Mouse (Mus musculus) forebrain, embryonic 16.5 days (tissue): Measurements from ENCODE around the gene Churc1. TPM values are rescaled to one million over a fixed set of nuclear protein-coding genes. Genes with fewer than 3 reads are reported as not detected.

ENCODE experiments used
- ATAC-seq: fragments of 200-750 bp; cut with Nextera tagmentation; 2 replicates; pipeline ENCODE4 v1.8.0; 2017; ENCODE audit warnings: mild to moderate bottlenecking, moderate library complexity
- H3K27ac ChIP-seq: fragments of 300-500 bp; sonication (generic); 2 replicates; pipeline ENCODE4 v1.5.1; 2014; ENCODE audit warnings: low read length, control low read depth
- H3K27me3 ChIP-seq: fragments of 300-500 bp; sonication (generic); replicated peaks from 2 replicates; pipeline ENCODE4 v1.6.1; 2014; ENCODE audit warnings: low read length; ENCODE audit not compliant: control insufficient read depth, insufficient read depth
- H3K36me3 ChIP-seq: fragments of 300-500 bp; sonication (generic); 2 replicates; pipeline ENCODE4 v1.6.1; 2014; ENCODE audit not compliant: control insufficient read depth, insufficient read depth
- H3K4me1 ChIP-seq: fragments of 300-500 bp; sonication (generic); replicated peaks from 2 replicates; pipeline ENCODE4 v1.6.1; 2014; ENCODE audit warnings: low read length; ENCODE audit not compliant: control insufficient read depth, insufficient read depth
- H3K4me2 ChIP-seq: fragments of 300-500 bp; sonication (generic); 2 replicates; pipeline ENCODE4 v1.6.1; 2014; ENCODE audit warnings: mild to moderate bottlenecking, low read length, control low read depth
- H3K4me3 ChIP-seq: fragments of 300-500 bp; sonication (generic); replicated peaks from 2 replicates; pipeline ENCODE4 v1.5.1; 2014; ENCODE audit warnings: mild to moderate bottlenecking, low read length, control low read depth
- H3K9ac ChIP-seq: fragments of 300-500 bp; sonication (generic); replicated peaks from 2 replicates; pipeline ENCODE4 v1.6.1; 2014; ENCODE audit warnings: low read depth, low read length, control low read depth
- H3K9me3 ChIP-seq: fragments of 300-500 bp; sonication (generic); 2 replicates; pipeline ENCODE4 v1.6.1; 2016; ENCODE audit warnings: low read length; ENCODE audit not compliant: control insufficient read depth
- WGBS: fragments of 180-500 bp; shearing (Covaris S2); extraction: QIAGEN DNeasy Blood & Tissue Kit; methylation state at CpG from one replicate; pipeline ENCODE4 v1.1.7; 2014; 5-methylcytosine and 5-hydroxymethylcytosine counted together
- polyA plus RNA-seq: library from polyadenylated mRNA; unstranded; fragments of >200 nt; fragmentation: Nextera tagmentation; extraction: Ambion mirVana; gene quantifications from 2 replicates; pipeline ENCODE4 v1.2.1, GENCODE M21; 2015

The Churc1 gene
- polyA plus RNA-seq, 1 experiment from 2014 or later, result 129 TPM

DNA sequence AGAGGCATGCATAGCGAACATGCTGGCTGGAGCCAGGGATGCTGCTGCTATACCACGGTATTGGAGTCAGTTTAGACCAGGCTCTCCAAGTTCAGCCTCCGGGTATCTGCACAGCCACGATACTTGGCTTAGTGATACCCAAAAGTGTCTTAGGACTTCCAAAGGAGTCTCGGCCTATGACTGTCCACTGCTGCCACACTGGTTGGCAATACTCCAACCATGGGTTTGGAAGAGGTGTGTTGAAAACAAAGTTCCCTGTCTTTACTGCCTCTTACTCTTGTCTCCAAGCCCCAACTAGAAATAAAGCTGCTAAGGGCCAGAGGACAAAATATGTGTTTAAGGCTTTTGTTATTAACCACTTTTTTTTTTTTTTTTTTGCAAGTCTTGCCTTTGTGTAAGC, 45.2 kb downstream of the Churc1 start:
- Histone ChIP-seq H3K36me3 (no peaks in the 10 kb centered on the region), H3K27ac (no peak overlapping the region), H3K4me2 (no peak overlapping the region), H3K9me3 (no peaks in the 10 kb centered on the region), H3K4me1 (no peaks in the 10 kb centered on the region), H3K4me3 (no peak overlapping the region), H3K9ac (no peak overlapping the region), H3K27me3 (no peaks in the 10 kb centered on the region)
- 92% methylated on average over 5 of the region's 5 CpGs for WGBS
- no peak for ATAC-seq

DNA sequence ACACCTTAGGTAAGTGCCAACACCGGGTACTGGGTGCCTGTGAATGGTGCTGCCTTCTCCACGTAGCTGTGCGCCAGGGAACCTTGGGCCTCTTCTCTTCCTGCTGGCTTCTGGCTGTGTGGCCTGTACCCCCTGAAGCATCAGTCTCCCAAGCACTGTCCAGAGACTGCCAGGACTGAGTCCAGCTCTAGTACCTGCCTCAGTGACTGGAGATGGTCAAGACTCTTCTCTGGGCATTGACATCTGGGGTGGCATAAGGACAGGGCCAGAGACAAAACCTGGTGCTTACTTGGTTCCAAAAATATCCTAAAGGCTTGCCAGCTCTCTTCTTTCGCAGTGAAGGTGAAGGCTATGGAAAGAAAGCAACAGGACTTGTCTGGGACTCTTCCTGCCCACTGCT, 45.7 kb downstream of the Churc1 start:
- no peaks in the 10 kb centered on the region for H3K36me3 ChIP-seq
- H3K4me1 ChIP-seq, result no peaks in the 10 kb centered on the region
- H3K9ac ChIP-seq, result no peak overlapping the region
- no peak overlapping the region for H3K4me2 ChIP-seq
- no peak overlapping the region for H3K27ac ChIP-seq
- H3K9me3 ChIP-seq, result no peaks in the 10 kb centered on the region
- WGBS, result 90% methylated on average over 4 of the region's 4 CpGs
- ATAC-seq, result no peak
- no peak overlapping the region for H3K4me3 ChIP-seq
- H3K27me3 ChIP-seq, result no peaks in the 10 kb centered on the region

DNA sequence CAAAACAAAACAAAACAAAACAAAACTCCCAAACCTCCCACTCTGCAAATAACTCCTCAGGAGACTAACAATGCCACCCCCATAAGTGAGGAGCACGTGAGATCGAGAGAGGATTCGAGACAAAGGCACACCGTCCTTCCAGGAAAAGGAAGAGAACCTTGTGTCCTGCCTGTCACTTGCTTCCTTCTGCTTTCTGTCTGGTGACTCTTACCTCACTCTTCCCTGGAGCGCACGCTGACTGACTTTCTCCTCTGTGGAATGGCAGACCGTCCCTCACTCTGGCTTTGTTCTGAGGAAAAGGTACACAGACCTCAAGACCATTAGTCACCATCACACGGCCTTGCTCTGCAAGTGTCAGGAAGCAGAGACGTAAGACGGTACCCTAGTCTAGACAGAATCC, 48.2 kb downstream of the Churc1 start:
- H3K9ac ChIP-seq, result no peak overlapping the region
- H3K4me3 ChIP-seq, result no peak overlapping the region
- H3K4me2 ChIP-seq, result no peak overlapping the region
- WGBS, result 84% methylated on average over 10 of the region's 10 CpGs
- no peaks in the 10 kb centered on the region for H3K36me3 ChIP-seq
- no peak overlapping the region for H3K27ac ChIP-seq
- H3K9me3 ChIP-seq, result no peaks in the 10 kb centered on the region
- no peaks in the 10 kb centered on the region for H3K27me3 ChIP-seq
- ATAC-seq, result no peak
- no peaks in the 10 kb centered on the region; the same call in 1 of the 2 replicates for H3K4me1 ChIP-seq

DNA sequence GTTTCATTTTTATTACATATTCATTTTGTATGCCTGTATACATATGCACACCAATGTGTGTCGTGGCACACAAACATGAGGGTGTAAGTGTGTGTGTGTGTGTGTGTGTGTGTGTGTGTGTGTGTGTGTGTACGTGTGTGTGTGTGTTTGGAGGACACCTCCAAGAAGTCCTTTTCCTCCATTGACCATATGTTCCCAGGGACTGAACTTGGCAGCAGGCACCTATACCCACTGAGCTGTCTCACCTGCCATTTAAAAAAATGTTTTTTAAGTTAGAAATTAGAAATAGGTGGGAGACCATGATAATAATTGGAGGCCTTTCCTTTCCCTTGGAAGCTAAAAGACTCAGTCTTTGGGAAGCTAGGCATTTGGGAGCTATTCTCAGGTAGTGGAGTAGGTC, 48.8 kb downstream of the Churc1 start:
- no peak overlapping the region for H3K27ac ChIP-seq
- 78% methylated on average over 2 of the region's 2 CpGs for WGBS
- H3K9ac ChIP-seq, result no peak overlapping the region
- no peak overlapping the region for H3K4me3 ChIP-seq
- ATAC-seq, result no peak
- no peaks in the 10 kb centered on the region for H3K27me3 ChIP-seq
- no peaks in the 10 kb centered on the region for H3K9me3 ChIP-seq
- no peaks in the 10 kb centered on the region; the same call in 1 of the 2 replicates for H3K4me1 ChIP-seq
- H3K36me3 ChIP-seq, result no peaks in the 10 kb centered on the region
- H3K4me2 ChIP-seq, result no peak overlapping the region

DNA sequence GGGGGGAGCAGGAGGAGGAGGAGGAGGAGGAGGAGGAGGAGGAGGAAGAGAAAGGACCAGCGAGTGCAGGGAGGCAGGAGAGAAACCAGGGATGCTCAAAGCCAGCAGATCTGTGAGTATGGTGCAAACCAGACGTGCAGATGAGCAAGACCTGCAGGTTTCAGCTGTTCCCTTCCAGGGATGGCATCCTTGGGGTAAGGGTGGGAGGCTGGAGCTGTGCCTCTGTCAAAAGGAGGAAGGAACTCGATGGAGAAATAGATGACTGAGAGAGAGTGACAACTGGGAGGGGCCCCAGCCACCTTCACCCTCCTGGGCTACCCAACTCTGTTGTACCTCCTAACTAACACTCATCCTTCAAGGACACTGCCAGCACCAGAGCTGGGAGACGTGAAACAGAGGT, 51.4 kb downstream of the Churc1 start:
- H3K4me3 ChIP-seq, result no peak overlapping the region
- H3K27ac ChIP-seq, result no peak overlapping the region
- WGBS, result 58% methylated on average over 4 of the region's 4 CpGs
- H3K27me3 ChIP-seq, result no peaks in the 10 kb centered on the region
- no peaks in the 10 kb centered on the region for H3K36me3 ChIP-seq
- peaks cover 11% of the 10 kb centered on the region for H3K4me1 ChIP-seq
- H3K4me2 ChIP-seq, result no peak overlapping the region
- no peak for ATAC-seq
- H3K9ac ChIP-seq, result no peak overlapping the region
- no peaks in the 10 kb centered on the region for H3K9me3 ChIP-seq

DNA sequence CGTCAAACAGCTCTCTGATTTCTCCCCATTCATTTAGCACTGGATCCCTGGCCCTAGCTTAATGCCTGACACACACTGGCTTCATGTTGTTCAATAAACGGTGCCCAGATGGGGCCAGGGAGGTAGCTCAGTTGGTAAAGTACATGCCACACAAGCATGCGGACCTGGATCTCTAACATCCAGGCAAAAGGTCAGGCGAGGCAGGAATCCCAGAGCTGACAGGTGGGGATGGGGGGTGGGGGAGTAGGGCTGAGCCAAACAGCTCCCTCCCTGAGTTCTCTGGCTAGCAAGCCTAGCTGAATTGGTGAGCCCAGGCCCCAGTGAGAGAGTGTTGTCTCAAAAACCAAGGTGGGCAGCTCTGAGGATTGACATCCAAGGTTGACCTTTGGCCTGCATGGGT, 51.8 kb downstream of the Churc1 start:
- Histone ChIP-seq H3K4me1 (peaks cover 12% of the 10 kb centered on the region), H3K4me3 (no peak overlapping the region), H3K9ac (no peak overlapping the region), H3K27ac (no peak overlapping the region), H3K4me2 (no peak overlapping the region), H3K36me3 (no peaks in the 10 kb centered on the region), H3K27me3 (no peaks in the 10 kb centered on the region), H3K9me3 (no peaks in the 10 kb centered on the region)
- ATAC-seq, result no peak
- WGBS, result 56% methylated on average over 4 of the region's 4 CpGs

DNA sequence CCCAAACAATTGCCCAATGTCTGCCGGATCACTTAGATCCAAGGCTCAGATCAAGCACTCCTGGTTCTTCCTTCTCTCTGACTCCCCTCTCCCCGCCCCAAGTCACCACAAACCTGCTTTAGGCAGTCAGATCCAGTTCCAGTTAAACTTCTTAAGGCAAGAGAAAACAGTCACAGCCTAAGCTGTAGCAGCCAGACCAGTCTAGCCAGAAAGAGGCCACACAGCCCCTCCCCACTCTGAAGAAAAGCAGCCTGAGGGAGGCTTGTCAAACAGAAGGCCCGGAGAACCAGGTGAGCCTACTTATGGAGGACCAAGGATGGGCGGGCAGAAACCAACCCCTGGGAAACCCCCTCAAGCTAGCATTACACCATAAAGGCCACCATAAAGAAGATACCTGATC, 52.8 kb downstream of the Churc1 start:
- no peak overlapping the region for H3K27ac ChIP-seq

DNA sequence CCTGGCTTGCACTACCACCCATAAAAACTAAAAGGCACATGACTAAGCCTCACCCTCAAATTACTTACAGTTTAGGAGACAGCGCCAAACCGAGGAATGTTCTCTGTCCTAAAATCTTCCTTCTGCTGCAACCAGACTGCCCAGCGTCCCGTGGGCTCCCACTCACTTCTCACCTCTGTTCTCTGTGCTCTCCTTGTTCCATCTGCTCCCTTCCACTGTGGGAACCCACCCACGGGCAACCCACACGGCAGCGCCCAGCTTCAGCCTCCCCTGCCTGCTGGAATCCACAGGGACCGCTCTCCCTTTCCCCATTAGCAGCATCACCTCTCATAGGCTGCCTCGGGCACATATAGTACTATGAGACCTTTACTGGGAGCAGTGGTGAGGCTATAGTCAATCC, 53.6 kb downstream of the Churc1 start:
- Histone ChIP-seq H3K9me3 (no peaks in the 10 kb centered on the region), H3K9ac (no peak overlapping the region), H3K36me3 (no peaks in the 10 kb centered on the region), H3K4me2 (no peak overlapping the region), H3K4me3 (no peak overlapping the region), H3K27me3 (no peaks in the 10 kb centered on the region; the same call in 1 of the 2 replicates), H3K27ac (no peak overlapping the region), H3K4me1 (peaks cover 16% of the 10 kb centered on the region)
- ATAC-seq, result no peak
- 94% methylated on average over 9 of the region's 9 CpGs for WGBS

More for the DNA sequence above, 52.8 kb downstream of the Churc1 start:
- no peak overlapping the region for H3K4me2 ChIP-seq
- H3K9ac ChIP-seq, result no peak overlapping the region
- 65% methylated on average over 4 of the region's 4 CpGs for WGBS
- H3K4me1 ChIP-seq, result peaks cover 16% of the 10 kb centered on the region
- no peak for ATAC-seq
- H3K9me3 ChIP-seq, result no peaks in the 10 kb centered on the region
- no peaks in the 10 kb centered on the region for H3K27me3 ChIP-seq
- no peaks in the 10 kb centered on the region for H3K36me3 ChIP-seq
- H3K4me3 ChIP-seq, result no peak overlapping the region

DNA sequence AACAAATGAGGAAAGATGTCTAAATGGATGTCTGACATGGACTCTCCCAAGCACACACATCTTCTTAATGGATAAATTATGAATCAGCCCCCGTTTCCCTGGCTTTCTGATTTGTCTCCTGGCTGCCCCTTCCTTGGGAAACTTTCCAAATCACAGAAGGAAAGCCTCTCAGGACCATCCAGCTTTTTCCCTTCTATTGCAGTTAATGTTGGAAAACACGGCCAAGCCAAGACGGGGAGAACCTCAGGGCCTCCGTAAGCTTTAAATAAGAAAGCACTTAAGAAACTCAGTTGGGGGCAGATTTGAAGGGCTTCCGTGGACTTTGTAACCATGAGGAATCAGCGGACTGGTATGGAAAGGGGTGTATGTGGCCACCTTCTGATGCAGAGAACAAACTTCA, 54.5 kb downstream of the Churc1 start:
- Histone ChIP-seq H3K4me1 (peaks cover 16% of the 10 kb centered on the region), H3K4me2 (no peak overlapping the region), H3K27me3 (no peaks in the 10 kb centered on the region; the same call in 1 of the 2 replicates), H3K9ac (no peak overlapping the region), H3K9me3 (no peaks in the 10 kb centered on the region), H3K36me3 (no peaks in the 10 kb centered on the region), H3K4me3 (no peak overlapping the region), H3K27ac (no peak overlapping the region)
- WGBS, result 43% methylated on average over 6 of the region's 6 CpGs
- no peak for ATAC-seq

DNA sequence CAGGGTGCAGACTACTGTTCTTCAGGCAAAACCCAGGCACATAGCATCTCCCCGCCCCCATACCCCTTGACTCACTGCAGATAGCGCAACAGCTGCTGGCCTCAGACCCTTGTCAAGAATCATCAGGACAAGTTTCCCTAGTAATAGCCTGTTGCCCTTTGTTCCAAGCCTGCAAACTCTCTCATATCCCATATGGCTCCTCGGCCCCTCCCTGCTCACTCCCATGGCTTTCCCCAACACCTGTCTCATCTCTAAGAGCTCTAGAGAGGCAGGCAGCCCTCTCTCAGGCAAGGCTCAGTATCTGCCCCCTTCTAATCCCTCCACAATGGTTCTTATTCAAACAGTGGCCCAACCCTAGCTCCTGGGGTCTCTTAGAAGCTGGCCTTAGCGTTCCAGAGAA, 55.3 kb downstream of the Churc1 start:
- WGBS, result 51% methylated on average over 4 of the region's 4 CpGs

More for the DNA sequence above, 55.3 kb downstream of the Churc1 start:
- Histone ChIP-seq H3K9me3 (no peaks in the 10 kb centered on the region), H3K4me1 (peaks cover 16% of the 10 kb centered on the region), H3K27ac (no peak overlapping the region), H3K27me3 (no peaks in the 10 kb centered on the region; the same call in 1 of the 2 replicates), H3K9ac (no peak overlapping the region), H3K4me2 (peak overlapping the region; percentile 83), H3K36me3 (no peaks in the 10 kb centered on the region), H3K4me3 (no peak overlapping the region)
- ATAC-seq, result no peak
